Mouse (Mus musculus): Measurements from ENCODE around the gene P3h2. TPM values are rescaled to one million over a fixed set of nuclear protein-coding genes. Genes with fewer than 3 reads are reported as not detected.
A peak's percentile ranks its signal among the peaks of the same experiment; 100 is the strongest.

The P3h2 gene
- polyA plus RNA-seq, 1 experiment from 2014 or later: 0.75 TPM

DNA sequence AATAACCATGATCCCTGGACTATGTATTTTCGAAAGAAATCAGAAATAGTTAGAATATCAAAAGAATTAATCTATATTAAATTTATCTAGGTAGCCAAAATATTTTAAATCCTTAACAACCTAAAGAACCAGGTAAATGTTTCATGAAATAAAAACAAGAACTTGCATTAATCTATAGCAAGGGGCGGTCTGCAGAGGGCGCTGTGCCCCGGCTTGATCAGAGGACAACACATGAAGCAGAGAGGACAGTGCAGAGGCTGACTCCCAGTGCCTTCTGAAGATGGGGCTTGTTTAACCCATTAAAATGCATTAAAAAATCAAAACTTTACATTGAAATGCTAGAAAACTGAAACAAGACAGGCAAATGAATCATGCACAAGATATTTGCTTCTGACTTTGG lies 121.9 kb downstream of the P3h2 start:
- Histone ChIP-seq H3K4me3 (ENCODE audit: low read depth, low read length) (no peak overlapping the region), H3K27ac (ENCODE audit: low read length) (no peak overlapping the region), H3K27me3 (ENCODE audit: control insufficient read depth, insufficient read depth, low read depth, low read length) (no peaks in the 10 kb centered on the region), H3K9ac (ENCODE audit: low read depth, low read length) (no peak overlapping the region), H3K4me2 (ENCODE audit: low read length) (no peak overlapping the region), H3K9me3 (replicated peaks; ENCODE audit: control insufficient read depth, low read length, poor library complexity, severe bottlenecking) (no peaks in the 10 kb centered on the region), H3K4me1 (ENCODE audit: control insufficient read depth, insufficient read depth, low read length) (no peaks in the 10 kb centered on the region), H3K36me3 (ENCODE audit: control insufficient read depth, insufficient read depth, low read length) (no peaks in the 10 kb centered on the region)
- WGBS: 37% methylated on average over 4 of the region's 4 CpGs
- ATAC-seq: no peak

DNA sequence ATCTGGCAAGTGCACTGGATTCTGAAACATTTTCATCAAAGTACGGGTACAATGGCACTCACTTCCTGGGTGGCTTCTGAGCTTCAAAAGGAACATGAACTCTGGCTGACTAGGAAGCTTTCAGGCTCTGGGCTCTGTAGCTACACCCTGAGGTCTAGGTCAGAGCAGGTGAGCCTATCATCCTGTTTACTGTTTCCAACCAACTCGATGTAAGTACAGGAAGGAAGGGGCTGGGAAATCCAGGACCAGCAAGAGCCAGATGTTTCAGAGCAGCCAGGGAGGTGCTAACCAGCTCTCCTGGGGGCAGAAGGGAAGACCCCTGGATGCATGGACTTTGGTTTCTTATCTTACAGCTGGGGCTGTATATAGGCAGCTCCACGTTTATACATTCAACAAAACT lies 126.5 kb downstream of the P3h2 start:
- Histone ChIP-seq H3K4me3 (ENCODE audit: low read depth, low read length) (no peak overlapping the region), H3K9me3 (replicated peaks; ENCODE audit: control insufficient read depth, low read length, poor library complexity, severe bottlenecking) (no peaks in the 10 kb centered on the region), H3K27me3 (ENCODE audit: control insufficient read depth, insufficient read depth, low read depth, low read length) (no peaks in the 10 kb centered on the region), H3K36me3 (ENCODE audit: control insufficient read depth, insufficient read depth, low read length) (no peaks in the 10 kb centered on the region), H3K27ac (ENCODE audit: low read length) (no peak overlapping the region), H3K4me1 (ENCODE audit: control insufficient read depth, insufficient read depth, low read length) (no peaks in the 10 kb centered on the region), H3K4me2 (ENCODE audit: low read length) (no peak overlapping the region), H3K9ac (ENCODE audit: low read depth, low read length) (no peak overlapping the region)
- 67% methylated on average over 3 of the region's 3 CpGs for WGBS
- ATAC-seq: no peak

DNA sequence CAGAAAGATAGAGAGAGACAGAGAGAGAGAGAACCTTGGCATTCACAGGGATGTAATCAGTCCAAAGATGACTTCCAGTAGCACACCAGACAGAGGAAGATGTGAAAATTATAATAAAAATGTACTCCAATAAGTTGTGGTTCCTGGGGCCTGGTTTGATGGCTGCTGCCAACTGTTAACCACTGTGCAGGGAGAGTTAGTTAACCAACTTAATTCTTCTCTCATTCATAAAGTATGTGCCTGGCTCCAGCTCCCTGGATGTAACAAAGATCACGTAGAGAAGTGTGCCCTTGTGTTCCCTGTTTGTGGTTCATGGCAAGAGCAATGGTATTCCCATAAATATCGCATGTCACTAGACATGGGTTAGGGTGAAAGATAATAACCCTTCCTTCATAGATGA lies 128.4 kb downstream of the P3h2 start:
- H3K4me2 ChIP-seq (ENCODE audit: low read length): no peak overlapping the region
- H3K27me3 ChIP-seq (ENCODE audit: control insufficient read depth, insufficient read depth, low read depth, low read length): no peaks in the 10 kb centered on the region
- WGBS: 87% methylated on average over 2 of the region's 2 CpGs
- no peak overlapping the region for H3K9ac ChIP-seq (ENCODE audit: low read depth, low read length)
- no peaks in the 10 kb centered on the region for H3K36me3 ChIP-seq (ENCODE audit: control insufficient read depth, insufficient read depth, low read length)
- no peaks in the 10 kb centered on the region for H3K4me1 ChIP-seq (ENCODE audit: control insufficient read depth, insufficient read depth, low read length)
- H3K9me3 ChIP-seq (replicated peaks; ENCODE audit: control insufficient read depth, low read length, poor library complexity, severe bottlenecking): no peaks in the 10 kb centered on the region
- no peak overlapping the region for H3K4me3 ChIP-seq (ENCODE audit: low read depth, low read length)
- no peak for ATAC-seq
- H3K27ac ChIP-seq (ENCODE audit: low read length): no peak overlapping the region

DNA sequence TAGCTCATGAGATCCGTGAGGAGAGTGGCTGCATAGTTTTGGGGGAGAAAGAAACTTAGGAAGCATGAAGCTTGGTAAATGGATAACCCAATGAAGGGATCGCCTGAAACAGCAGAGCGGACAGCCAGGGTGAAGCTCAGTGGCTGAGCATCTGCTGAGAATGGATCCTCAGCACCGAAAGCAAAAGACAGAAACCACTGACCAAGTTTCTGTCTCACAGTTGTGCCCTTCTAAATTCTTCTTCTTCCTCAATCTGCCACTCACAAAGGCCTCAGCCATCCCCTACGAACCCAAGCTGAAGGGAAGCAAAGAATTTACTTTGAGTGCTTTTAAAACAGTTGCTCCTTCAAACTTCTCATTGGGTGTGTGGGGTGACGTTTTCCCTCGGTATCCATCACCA lies 134.3 kb downstream of the P3h2 start:
- H3K27ac ChIP-seq (ENCODE audit: low read length): no peak overlapping the region
- ATAC-seq: no peak
- no peak overlapping the region for H3K4me2 ChIP-seq (ENCODE audit: low read length)
- 87% methylated on average over 7 of the region's 7 CpGs for WGBS
- H3K9ac ChIP-seq (ENCODE audit: low read depth, low read length): no peak overlapping the region
- H3K27me3 ChIP-seq (ENCODE audit: control insufficient read depth, insufficient read depth, low read depth, low read length): no peaks in the 10 kb centered on the region
- H3K36me3 ChIP-seq (ENCODE audit: control insufficient read depth, insufficient read depth, low read length): no peaks in the 10 kb centered on the region
- H3K9me3 ChIP-seq (replicated peaks; ENCODE audit: control insufficient read depth, low read length, poor library complexity, severe bottlenecking): no peaks in the 10 kb centered on the region
- no peaks in the 10 kb centered on the region for H3K4me1 ChIP-seq (ENCODE audit: control insufficient read depth, insufficient read depth, low read length)
- no peak overlapping the region for H3K4me3 ChIP-seq (ENCODE audit: low read depth, low read length)

- Histone ChIP-seq H3K36me3 (ENCODE audit: control insufficient read depth, insufficient read depth, low read length) (no peaks in the 10 kb centered on the region), H3K27ac (ENCODE audit: low read length) (no peak overlapping the region), H3K4me2 (ENCODE audit: low read length) (no peak overlapping the region), H3K4me3 (ENCODE audit: low read depth, low read length) (no peak overlapping the region), H3K27me3 (ENCODE audit: control insufficient read depth, insufficient read depth, low read depth, low read length) (no peaks in the 10 kb centered on the region), H3K4me1 (ENCODE audit: control insufficient read depth, insufficient read depth, low read length) (no peaks in the 10 kb centered on the region), H3K9me3 (replicated peaks; ENCODE audit: control insufficient read depth, low read length, poor library complexity, severe bottlenecking) (no peaks in the 10 kb centered on the region), H3K9ac (ENCODE audit: low read depth, low read length) (no peak overlapping the region)
- no peak for ATAC-seq
- WGBS: 88% methylated on average over 5 of the region's 5 CpGs
Measured at GRCm38 (mm10) chr16:25970720-25971119, 134.9 kb downstream of the P3h2 start.

GRCm38 (mm10) chr16:25970193-25970592 lies 135.4 kb downstream of the P3h2 start:
- 93% methylated on average over 6 of the region's 6 CpGs for WGBS
- H3K4me3 ChIP-seq (ENCODE audit: low read depth, low read length): no peak overlapping the region
- no peak for ATAC-seq
- no peaks in the 10 kb centered on the region for H3K9me3 ChIP-seq (replicated peaks; ENCODE audit: control insufficient read depth, low read length, poor library complexity, severe bottlenecking)
- H3K4me1 ChIP-seq (ENCODE audit: control insufficient read depth, insufficient read depth, low read length): no peaks in the 10 kb centered on the region
- H3K36me3 ChIP-seq (ENCODE audit: control insufficient read depth, insufficient read depth, low read length): no peaks in the 10 kb centered on the region
- H3K27me3 ChIP-seq (ENCODE audit: control insufficient read depth, insufficient read depth, low read depth, low read length): no peaks in the 10 kb centered on the region
- no peak overlapping the region for H3K27ac ChIP-seq (ENCODE audit: low read length)
- H3K9ac ChIP-seq (ENCODE audit: low read depth, low read length): no peak overlapping the region
- no peak overlapping the region for H3K4me2 ChIP-seq (ENCODE audit: low read length)

DNA sequence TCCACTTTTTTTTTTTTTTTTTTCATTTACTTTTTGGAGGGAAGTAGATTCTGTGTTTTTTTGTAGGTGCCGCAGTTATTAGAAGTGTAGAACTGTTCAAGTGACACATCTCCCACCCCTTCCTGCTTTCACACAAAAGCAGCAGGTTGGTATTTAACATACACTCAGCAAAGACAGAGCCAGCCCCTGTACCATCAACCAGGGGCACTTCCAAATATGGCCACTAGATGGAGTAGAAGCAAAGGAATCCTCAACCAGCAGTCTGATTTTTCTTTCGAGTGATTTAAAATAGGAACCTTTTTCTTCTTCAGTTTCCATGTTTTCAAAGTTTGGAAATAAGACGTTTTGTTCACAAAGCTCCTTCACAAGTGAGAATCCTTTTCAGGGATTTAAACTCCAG lies 138.3 kb downstream of the P3h2 start:
- Histone ChIP-seq H3K9ac (ENCODE audit: low read depth, low read length) (no peak overlapping the region), H3K27me3 (ENCODE audit: control insufficient read depth, insufficient read depth, low read depth, low read length) (no peaks in the 10 kb centered on the region), H3K4me2 (ENCODE audit: low read length) (no peak overlapping the region), H3K4me1 (ENCODE audit: control insufficient read depth, insufficient read depth, low read length) (no peaks in the 10 kb centered on the region), H3K4me3 (ENCODE audit: low read depth, low read length) (no peak overlapping the region), H3K9me3 (replicated peaks; ENCODE audit: control insufficient read depth, low read length, poor library complexity, severe bottlenecking) (no peaks in the 10 kb centered on the region), H3K36me3 (ENCODE audit: control insufficient read depth, insufficient read depth, low read length) (no peaks in the 10 kb centered on the region), H3K27ac (ENCODE audit: low read length) (no peak overlapping the region)
- WGBS: 15% methylated on average over 3 of the region's 3 CpGs
- ATAC-seq: peak; percentile 82

- Histone ChIP-seq H3K36me3 (ENCODE audit: control insufficient read depth, insufficient read depth, low read length) (no peaks in the 10 kb centered on the region), H3K27ac (ENCODE audit: low read length) (no peak overlapping the region), H3K27me3 (ENCODE audit: control insufficient read depth, insufficient read depth, low read depth, low read length) (no peaks in the 10 kb centered on the region), H3K4me2 (ENCODE audit: low read length) (no peak overlapping the region), H3K9ac (ENCODE audit: low read depth, low read length) (no peak overlapping the region), H3K9me3 (replicated peaks; ENCODE audit: control insufficient read depth, low read length, poor library complexity, severe bottlenecking) (no peaks in the 10 kb centered on the region), H3K4me3 (ENCODE audit: low read depth, low read length) (no peak overlapping the region), H3K4me1 (ENCODE audit: control insufficient read depth, insufficient read depth, low read length) (no peaks in the 10 kb centered on the region)
- ATAC-seq: no peak
- WGBS: 22% methylated on average over 3 of the region's 3 CpGs
Measured at GRCm38 (mm10) chr16:25963856-25964255, 141.7 kb downstream of the P3h2 start.

DNA sequence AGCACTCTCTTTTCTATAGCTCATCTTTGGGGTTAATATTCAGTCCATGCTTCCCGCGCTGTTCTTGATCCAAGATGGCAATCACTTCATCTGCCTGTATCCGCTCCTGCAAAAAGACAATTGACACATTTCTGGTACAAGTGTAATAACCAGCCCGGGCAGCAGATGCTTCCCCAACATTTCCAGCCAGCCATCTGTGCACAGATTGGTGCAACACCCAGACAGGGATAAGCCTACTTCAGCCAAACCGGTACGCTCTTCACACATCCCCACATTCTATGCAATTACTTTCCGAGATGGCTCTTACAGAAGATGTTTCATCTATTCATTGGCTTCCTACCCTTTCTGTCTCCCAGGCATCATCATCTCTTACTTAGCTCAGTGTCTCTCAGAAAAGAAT lies 145.2 kb downstream of the P3h2 start:
- Histone ChIP-seq H3K4me1 (ENCODE audit: control insufficient read depth, insufficient read depth, low read length) (no peaks in the 10 kb centered on the region), H3K9me3 (replicated peaks; ENCODE audit: control insufficient read depth, low read length, poor library complexity, severe bottlenecking) (no peaks in the 10 kb centered on the region), H3K27ac (ENCODE audit: low read length) (no peak overlapping the region), H3K27me3 (ENCODE audit: control insufficient read depth, insufficient read depth, low read depth, low read length) (no peaks in the 10 kb centered on the region), H3K4me3 (ENCODE audit: low read depth, low read length) (no peak overlapping the region), H3K4me2 (ENCODE audit: low read length) (no peak overlapping the region), H3K36me3 (ENCODE audit: control insufficient read depth, insufficient read depth, low read length) (no peaks in the 10 kb centered on the region), H3K9ac (ENCODE audit: low read depth, low read length) (no peak overlapping the region)
- ATAC-seq: no peak
- 88% methylated on average over 7 of the region's 7 CpGs for WGBS

GRCm38 (mm10) chr16:25959929-25960328 lies 145.7 kb downstream of the P3h2 start:
- Histone ChIP-seq H3K4me1 (ENCODE audit: control insufficient read depth, insufficient read depth, low read length) (no peaks in the 10 kb centered on the region), H3K4me3 (ENCODE audit: low read depth, low read length) (no peak overlapping the region), H3K9ac (ENCODE audit: low read depth, low read length) (no peak overlapping the region), H3K27ac (ENCODE audit: low read length) (no peak overlapping the region), H3K27me3 (ENCODE audit: control insufficient read depth, insufficient read depth, low read depth, low read length) (no peaks in the 10 kb centered on the region), H3K4me2 (ENCODE audit: low read length) (no peak overlapping the region), H3K36me3 (ENCODE audit: control insufficient read depth, insufficient read depth, low read length) (no peaks in the 10 kb centered on the region), H3K9me3 (replicated peaks; ENCODE audit: control insufficient read depth, low read length, poor library complexity, severe bottlenecking) (no peaks in the 10 kb centered on the region)
- 93% methylated on average over 5 of the region's 5 CpGs for WGBS
- ATAC-seq: no peak

Measured in midbrain, embryonic 16.5 days (tissue).